Mouse (Mus musculus): Measurements from ENCODE around the gene Olfr1216.
"Not testable (repeated sequence)": the region's sequence is repeated elsewhere in the genome, so short reads cannot be mapped to it uniquely, and the experiment has no call there.

Olfr1216 gene

DNA sequence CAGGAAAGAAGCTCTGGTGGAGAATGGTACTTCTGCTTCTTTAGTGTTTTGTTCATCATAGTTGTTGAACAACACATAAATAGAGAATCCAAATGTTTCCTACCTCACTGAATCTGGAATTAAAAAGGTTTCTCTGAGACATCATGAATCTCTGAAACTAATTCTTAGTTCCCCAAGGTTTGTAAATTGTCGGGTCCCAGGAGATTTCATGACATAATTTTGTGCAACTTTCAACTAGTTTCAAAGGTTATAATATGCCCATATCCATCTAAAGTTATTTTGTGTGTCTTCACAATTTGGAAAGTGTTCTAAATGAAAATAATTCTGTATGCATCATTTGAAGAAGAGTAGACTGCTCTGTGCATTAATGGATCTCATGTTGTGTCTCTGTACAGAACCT, at the start of gene Olfr1216:
Gene Olfr1216, minus strand, starts transcription at position 101 of the 400 bp plus-strand sequence.
- DNase-seq (ENCODE audit: low read depth): no peak

DNA sequence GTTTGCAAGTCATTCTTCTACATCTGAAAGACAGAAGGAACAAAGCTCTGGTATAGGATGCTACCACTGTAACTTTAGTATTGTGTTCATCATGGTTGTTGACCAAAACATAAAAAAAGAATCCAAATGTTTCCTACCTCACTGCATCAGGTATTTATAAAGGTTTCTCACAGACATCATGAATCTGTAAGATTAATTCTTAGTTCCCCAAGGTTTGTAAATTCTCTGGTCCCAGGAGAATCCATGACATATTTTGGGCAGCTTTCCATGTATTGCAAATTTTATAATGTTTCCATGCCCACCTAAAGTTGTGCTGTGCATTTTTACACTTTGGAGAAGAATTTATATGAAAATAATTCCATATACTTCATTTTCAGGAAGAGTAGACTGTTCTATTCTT, 42.9 kb upstream of the Olfr1216 start, which contains the start of gene Olfr1218:
Gene Olfr1218, minus strand, starts transcription at position 101 of the 400 bp plus-strand sequence.
- DNase-seq (ENCODE audit: low read depth): no peak

DNA sequence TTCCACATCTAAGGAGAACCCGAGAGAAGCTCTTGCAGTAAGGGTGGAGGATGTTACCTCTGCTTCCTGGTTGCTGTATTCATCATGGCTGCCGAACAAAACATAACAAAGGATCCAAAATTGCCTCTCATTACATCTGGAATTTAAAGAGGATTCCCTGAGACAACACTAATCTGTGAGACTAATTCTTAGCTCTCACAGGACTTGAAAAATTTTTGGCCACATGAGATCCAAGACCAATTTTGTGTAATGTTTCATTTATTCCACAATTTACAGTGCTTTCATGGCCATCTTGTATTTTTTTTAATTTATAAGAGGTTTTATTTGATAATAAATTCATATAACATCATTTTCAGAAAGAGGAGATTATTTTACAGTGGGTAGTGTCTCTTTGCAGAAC, 13.8 kb upstream of the Olfr1216 start, which contains the start of gene Olfr1217:
Gene Olfr1217, minus strand, starts transcription at position 101 of the 400 bp plus-strand sequence.
- no peak for DNase-seq (ENCODE audit: low read depth)

DNA sequence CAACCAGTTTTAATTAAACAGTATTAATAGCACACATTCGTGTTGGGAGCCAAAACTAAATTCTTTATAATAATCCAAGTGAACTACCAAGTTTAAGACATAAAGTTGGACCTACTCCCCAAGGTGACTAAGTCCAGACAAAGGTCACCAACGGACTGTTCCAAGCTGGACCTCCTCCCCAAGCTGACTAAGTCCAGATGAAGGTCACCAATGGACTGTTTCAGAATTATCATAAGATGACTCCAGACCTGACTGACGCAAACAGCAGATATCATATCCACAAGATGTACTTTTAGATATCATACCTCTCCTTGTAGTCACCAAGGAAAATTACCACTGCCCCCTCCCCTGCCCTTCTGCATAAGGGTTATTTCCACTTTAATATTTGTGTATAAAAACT, 3.3 kb upstream of the Olfr1216 start:
- DNase-seq (ENCODE audit: low read depth): not testable (repeated sequence)

DNA sequence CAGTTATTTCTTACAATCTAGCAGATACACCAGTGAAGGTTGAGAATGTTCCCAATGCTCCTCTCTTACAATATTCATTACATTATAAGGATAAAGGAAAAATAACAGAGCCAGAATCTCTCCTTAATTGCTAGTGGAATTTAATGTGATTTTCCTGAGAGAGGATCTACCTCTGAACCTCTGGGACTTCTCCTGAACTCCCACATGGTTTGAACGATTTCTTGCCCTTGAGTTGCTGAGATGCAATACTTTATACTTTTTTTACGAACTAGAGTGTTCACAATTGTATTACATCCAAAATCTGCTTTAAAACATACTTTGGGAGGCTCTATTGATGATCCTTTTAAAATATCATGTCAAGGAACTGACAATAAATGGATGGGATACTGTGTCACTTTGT, 11.3 kb downstream of the Olfr1216 start, which contains the start of gene Olfr1215:
Gene Olfr1215, minus strand, starts transcription at position 101 of the 400 bp plus-strand sequence.
- DNase-seq (ENCODE audit: low read depth): no peak

DNA sequence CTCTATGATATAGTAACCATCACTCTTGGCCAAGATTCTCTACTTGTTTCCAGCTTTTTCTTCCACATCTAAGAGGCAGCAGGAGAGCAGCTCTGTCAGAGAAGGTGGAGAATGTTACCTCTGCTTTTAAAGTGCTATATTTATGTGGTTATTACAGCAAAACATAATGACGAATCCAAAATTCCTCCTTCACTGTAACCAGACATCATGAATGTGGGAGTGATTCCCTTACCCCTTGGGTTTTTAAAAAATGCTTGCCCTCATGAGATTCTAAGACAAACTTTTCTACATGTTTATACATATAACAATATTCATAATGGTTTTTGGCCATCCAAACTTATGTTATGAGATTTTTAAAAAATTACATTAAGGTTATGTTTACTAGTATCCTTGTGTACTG, 25.6 kb downstream of the Olfr1216 start, which contains the start of gene Olfr1214:
Gene Olfr1214, minus strand, starts transcription at position 101 of the 400 bp plus-strand sequence.
- no peak for DNase-seq (ENCODE audit: low read depth)

DNA sequence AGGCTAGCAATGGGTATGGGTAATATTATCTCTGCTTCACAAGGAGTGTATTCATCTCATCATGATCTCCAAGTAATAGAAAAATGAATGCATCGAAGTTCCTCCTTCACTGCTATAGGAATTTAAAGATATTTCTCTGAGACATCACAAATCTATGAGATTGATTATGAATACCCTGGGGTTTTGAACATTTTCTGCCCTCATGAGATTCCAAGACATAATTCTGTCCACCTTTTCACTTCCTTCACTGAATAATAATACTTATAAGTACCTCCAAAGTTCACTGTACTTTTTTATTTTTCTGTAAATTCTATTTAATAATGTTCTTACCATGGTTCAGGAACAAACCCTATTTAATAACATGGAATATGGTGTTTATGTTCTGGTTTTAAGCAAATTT, 38.0 kb downstream of the Olfr1216 start, which contains the start of gene Gm13762:
Gene Gm13762, minus strand, starts transcription at position 101 of the 400 bp plus-strand sequence.
- no peak for DNase-seq (ENCODE audit: low read depth)

All from naive thymus-derived CD4-positive, alpha-beta T cell, adult 2 months (primary cell).